Mouse (Mus musculus): ENCODE measurements around the gene Hist1h3f. TPM values are rescaled to one million over a fixed set of nuclear protein-coding genes. Genes with fewer than 3 reads are reported as not detected.

Gene Hist1h3f
- polyA plus RNA-seq, 1 experiment from 2014 or later = not detected

Small RNA genes within 50 kb of the gene (microRNA-seq; reads per million reads assigned to microRNA genes)
- gene Gm44297 = not detected
- not detected for gene Gm44359
- not detected for gene Gm44394
- not detected for gene n-TStga1

Other genes with a start within 250 kb of the Hist1h3f start
- gene Zfp322a, start 174.8 kb upstream of the Hist1h3f start, polyA plus RNA-seq (2015; fragmentation: Nextera tagmentation; extraction: Ambion mirVana) = 46.2 and 49.0 TPM in 2 replicates
- gene Abt1, start 120.2 kb upstream of the Hist1h3f start, polyA plus RNA-seq (2015; fragmentation: Nextera tagmentation; extraction: Ambion mirVana) = 9.3 and 10.3 TPM in 2 replicates
- 0.15 TPM in 1 of 2 replicates, not detected in the other for gene Btn1a1, start 78.2 kb upstream of the Hist1h3f start, polyA plus RNA-seq (2015; fragmentation: Nextera tagmentation; extraction: Ambion mirVana)
- 0.14 and 0.22 TPM in 2 replicates for gene Btn2a2, start 55.2 kb upstream of the Hist1h3f start, polyA plus RNA-seq (2015; fragmentation: Nextera tagmentation; extraction: Ambion mirVana)
- 1.5 and 4.5 TPM in 2 replicates for gene Hist1h4h, start 13.0 kb upstream of the Hist1h3f start, polyA plus RNA-seq (2015; fragmentation: Nextera tagmentation; extraction: Ambion mirVana)
- 0.77 TPM in 1 of 2 replicates, not detected in the other for gene Hist1h2af, start 10.1 kb upstream of the Hist1h3f start, polyA plus RNA-seq (2015; fragmentation: Nextera tagmentation; extraction: Ambion mirVana)
- gene Hist1h3g, start 8.6 kb upstream of the Hist1h3f start, polyA plus RNA-seq (2015; fragmentation: Nextera tagmentation; extraction: Ambion mirVana) = 0.51 and 0.64 TPM in 2 replicates
- gene Hist1h2bh, start 660 bp upstream of the Hist1h3f start, polyA plus RNA-seq (2015; fragmentation: Nextera tagmentation; extraction: Ambion mirVana) = 0.22 and 0.51 TPM in 2 replicates
- gene Hist1h4f, start 7.6 kb downstream of the Hist1h3f start, polyA plus RNA-seq (2015; fragmentation: Nextera tagmentation; extraction: Ambion mirVana) = not detected in 2 replicates
- 0.09 and 0.13 TPM in 2 replicates for gene Hist1h1d, start 9.2 kb downstream of the Hist1h3f start, polyA plus RNA-seq (2015; fragmentation: Nextera tagmentation; extraction: Ambion mirVana)
- gene Hist1h3e, start 18.3 kb downstream of the Hist1h3f start, polyA plus RNA-seq (2015; fragmentation: Nextera tagmentation; extraction: Ambion mirVana) = 1.1 and 1.7 TPM in 2 replicates
- 12.5 and 25.5 TPM in 2 replicates for gene Hist1h2ae, start 27.2 kb downstream of the Hist1h3f start, polyA plus RNA-seq (2015; fragmentation: Nextera tagmentation; extraction: Ambion mirVana)
- gene Hist1h2bg, start 27.3 kb downstream of the Hist1h3f start, polyA plus RNA-seq (2015; fragmentation: Nextera tagmentation; extraction: Ambion mirVana) = 2.2 and 2.9 TPM in 2 replicates
- gene Hist1h2bf, start 30.1 kb downstream of the Hist1h3f start, polyA plus RNA-seq (2015; fragmentation: Nextera tagmentation; extraction: Ambion mirVana) = 2.7 TPM in 1 of 2 replicates, not detected in the other
- 0.97 TPM in 1 of 2 replicates, not detected in the other for gene Hist1h2ad, start 30.3 kb downstream of the Hist1h3f start, polyA plus RNA-seq (2015; fragmentation: Nextera tagmentation; extraction: Ambion mirVana)
- 0.88 and 2.0 TPM in 2 replicates for gene Hist1h3d, start 31.7 kb downstream of the Hist1h3f start, polyA plus RNA-seq (2015; fragmentation: Nextera tagmentation; extraction: Ambion mirVana)
- 31.8 and 54.1 TPM in 2 replicates for gene Hist1h4d, start 37.5 kb downstream of the Hist1h3f start, polyA plus RNA-seq (2015; fragmentation: Nextera tagmentation; extraction: Ambion mirVana)
- gene Hist1h2be, start 77.1 kb downstream of the Hist1h3f start, polyA plus RNA-seq (2015; fragmentation: Nextera tagmentation; extraction: Ambion mirVana) = 1.7 and 2.0 TPM in 2 replicates
- 4.3 and 7.0 TPM in 2 replicates for gene Hist1h1e, start 78.5 kb downstream of the Hist1h3f start, polyA plus RNA-seq (2015; fragmentation: Nextera tagmentation; extraction: Ambion mirVana)
- gene Hist1h2ac, start 139.9 kb downstream of the Hist1h3f start, polyA plus RNA-seq (2015; fragmentation: Nextera tagmentation; extraction: Ambion mirVana) = 0.26 and 0.54 TPM in 2 replicates
- 18.4 and 26.8 TPM in 2 replicates for gene Hist1h2bc, start 140.1 kb downstream of the Hist1h3f start, polyA plus RNA-seq (2015; fragmentation: Nextera tagmentation; extraction: Ambion mirVana)
- not detected in 2 replicates for gene Hist1h1t, start 151.8 kb downstream of the Hist1h3f start, polyA plus RNA-seq (2015; fragmentation: Nextera tagmentation; extraction: Ambion mirVana)
- 2.7 and 2.8 TPM in 2 replicates for gene Hist1h4c, start 154.4 kb downstream of the Hist1h3f start, polyA plus RNA-seq (2015; fragmentation: Nextera tagmentation; extraction: Ambion mirVana)
- gene Hfe, start 166.8 kb downstream of the Hist1h3f start, polyA plus RNA-seq (2015; fragmentation: Nextera tagmentation; extraction: Ambion mirVana) = 3.7 and 4.6 TPM in 2 replicates
- gene Hist1h1c, start 194.8 kb downstream of the Hist1h3f start, polyA plus RNA-seq (2015; fragmentation: Nextera tagmentation; extraction: Ambion mirVana) = 7.4 and 13.8 TPM in 2 replicates
- gene Hist1h3c, start 201.6 kb downstream of the Hist1h3f start, polyA plus RNA-seq (2015; fragmentation: Nextera tagmentation; extraction: Ambion mirVana) = 0.78 and 2.4 TPM in 2 replicates
- gene Hist1h2bb, start 202.7 kb downstream of the Hist1h3f start, polyA plus RNA-seq (2015; fragmentation: Nextera tagmentation; extraction: Ambion mirVana) = 0.83 TPM in 1 of 2 replicates, not detected in the other
- 3.0 and 12.1 TPM in 2 replicates for gene Hist1h2ab, start 207.1 kb downstream of the Hist1h3f start, polyA plus RNA-seq (2015; fragmentation: Nextera tagmentation; extraction: Ambion mirVana)
- gene Hist1h3b, start 208.2 kb downstream of the Hist1h3f start, polyA plus RNA-seq (2015; fragmentation: Nextera tagmentation; extraction: Ambion mirVana) = 1.2 and 2.0 TPM in 2 replicates
- gene Hist1h4b, start 213.0 kb downstream of the Hist1h3f start, polyA plus RNA-seq (2015; fragmentation: Nextera tagmentation; extraction: Ambion mirVana) = 1.0 and 2.6 TPM in 2 replicates
- not detected in 2 replicates for gene Hist1h4a, start 217.2 kb downstream of the Hist1h3f start, polyA plus RNA-seq (2015; fragmentation: Nextera tagmentation; extraction: Ambion mirVana)
- gene Hist1h3a, start 218.3 kb downstream of the Hist1h3f start, polyA plus RNA-seq (2015; fragmentation: Nextera tagmentation; extraction: Ambion mirVana) = 1.4 and 2.3 TPM in 2 replicates
- 0.44 and 0.60 TPM in 2 replicates for gene Hist1h1a, start 219.6 kb downstream of the Hist1h3f start, polyA plus RNA-seq (2015; fragmentation: Nextera tagmentation; extraction: Ambion mirVana)
- 0.09 TPM in 1 of 2 replicates, not detected in the other for gene Trim38, start 225.9 kb downstream of the Hist1h3f start, polyA plus RNA-seq (2015; fragmentation: Nextera tagmentation; extraction: Ambion mirVana)

Data from neural tube, embryonic 15.5 days (tissue).